Mouse (Mus musculus): ENCODE data around the gene Cyth2. TPM values are rescaled to one million over a fixed set of nuclear protein-coding genes. Genes with fewer than 3 reads are reported as not detected.

Gene Cyth2
- polyA plus RNA-seq (2014; fragmentation: Illumina TruSeq; extraction: RNeasy Lipid Tissue Mini Kit (QIAGEN cat#74804); ENCODE audit: low read depth, low replicate concordance): 17.2 TPM

DNA sequence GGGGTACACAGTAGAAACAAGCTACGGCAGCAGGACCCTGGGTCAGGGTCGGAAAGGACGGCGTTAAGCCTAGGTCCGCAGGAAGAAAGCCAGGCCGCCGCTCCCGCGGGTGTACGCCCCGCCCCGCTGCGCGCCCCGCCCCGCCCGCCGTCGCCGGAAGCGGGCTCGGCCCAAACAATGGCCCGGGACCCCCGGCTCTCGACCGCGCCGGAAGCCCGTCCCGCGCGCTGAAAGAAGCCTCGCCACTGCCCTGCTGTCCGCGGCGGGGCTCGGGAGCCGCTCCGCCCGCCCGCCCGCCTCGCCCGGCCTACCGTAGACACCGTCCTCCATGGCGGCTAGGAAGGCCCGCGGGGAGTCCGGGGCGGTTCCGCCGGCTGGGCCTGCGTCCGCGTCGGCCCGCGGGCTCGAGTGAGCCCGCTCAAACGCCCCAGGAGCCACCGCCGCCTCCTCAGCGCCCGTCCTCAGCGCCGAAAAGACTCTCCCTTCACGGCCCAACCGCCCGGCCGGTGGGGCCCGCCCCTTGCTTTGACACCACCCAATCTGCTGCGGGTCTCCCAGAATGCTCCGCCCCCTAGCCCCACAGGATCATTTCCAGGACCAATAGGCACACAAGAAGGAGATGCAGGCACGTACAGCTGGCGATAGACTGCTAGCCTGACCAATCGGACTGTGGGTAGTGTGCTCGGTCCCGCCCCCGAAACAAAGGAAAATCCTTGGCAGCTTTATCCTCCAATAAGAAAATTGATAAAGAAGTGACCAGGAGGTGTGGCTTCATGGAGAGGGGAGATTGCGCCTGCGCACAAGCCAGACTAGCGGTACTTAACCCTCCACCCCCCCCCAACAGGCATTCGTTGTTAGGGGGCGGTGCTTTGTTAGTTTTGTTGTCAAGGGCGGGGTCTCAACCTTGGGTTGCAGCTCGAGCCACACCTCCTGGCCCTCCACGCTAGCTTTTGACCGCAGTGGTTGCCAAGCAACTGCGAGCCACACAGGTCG lies at the start of gene Cyth2:
Gene Cyth2, minus strand, starts transcription at position 795 of the 993 bp plus-strand sequence.

DNA sequence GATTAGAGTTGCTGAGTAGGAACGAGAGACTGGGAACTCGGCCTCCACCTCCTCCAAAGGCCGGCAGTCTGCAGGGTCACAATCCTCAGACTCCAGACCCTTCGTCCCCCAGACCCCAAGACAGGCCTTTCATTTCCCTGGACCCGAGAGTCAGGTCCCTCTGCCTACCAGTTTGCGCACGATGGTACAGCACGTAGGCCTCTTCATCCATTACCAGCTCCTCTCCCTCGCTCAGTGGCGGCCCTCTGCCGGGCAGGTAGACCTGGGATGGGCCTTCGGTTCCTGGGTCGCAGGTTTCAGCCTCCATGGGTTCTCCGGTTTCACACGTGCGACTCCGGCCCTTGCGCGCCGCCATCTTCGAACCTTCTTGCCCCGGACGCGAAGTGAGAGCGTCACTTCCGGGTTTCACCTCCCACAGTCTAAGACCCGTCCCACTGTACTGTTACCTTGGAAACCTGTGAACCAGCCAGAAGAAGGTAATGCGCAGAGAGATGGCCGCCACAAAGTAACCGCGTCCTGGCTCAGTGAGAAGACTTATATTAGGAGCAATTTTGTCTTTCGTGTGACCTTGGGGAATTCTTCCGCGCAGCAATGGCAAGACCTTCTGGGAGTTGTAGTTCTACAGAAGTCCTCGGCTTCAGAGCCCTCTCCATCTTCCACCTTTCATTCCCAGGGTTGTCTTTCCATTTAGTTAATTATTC lies 16.2 kb upstream of the Cyth2 start, which contains the start of gene Grwd1:
Gene Grwd1, minus strand, starts transcription at position 518 of the 701 bp plus-strand sequence.

DNA sequence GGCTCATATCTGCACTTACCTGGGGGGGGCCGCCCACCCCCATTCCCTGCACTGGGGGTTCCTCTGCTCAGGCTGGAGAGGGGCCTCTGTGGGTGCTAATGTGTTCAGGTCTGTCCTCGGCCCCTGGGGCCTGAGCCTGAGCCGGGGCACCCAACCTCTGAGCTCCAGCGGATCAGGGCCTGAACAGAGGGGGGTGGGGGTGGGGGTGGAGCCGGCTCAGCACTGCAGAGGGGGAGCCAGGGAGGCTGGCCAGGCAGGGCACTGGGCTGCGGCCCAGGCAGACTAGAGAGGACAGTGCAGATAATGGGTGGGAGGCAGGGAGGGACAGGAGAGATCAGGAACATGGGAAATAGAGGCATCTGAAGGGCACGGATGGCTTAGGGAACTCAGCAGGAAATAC lies 10.2 kb upstream of the Cyth2 start, which contains the start of gene Kcnj14:
Gene Kcnj14, minus strand, starts transcription at position 185 of the 400 bp plus-strand sequence.

DNA sequence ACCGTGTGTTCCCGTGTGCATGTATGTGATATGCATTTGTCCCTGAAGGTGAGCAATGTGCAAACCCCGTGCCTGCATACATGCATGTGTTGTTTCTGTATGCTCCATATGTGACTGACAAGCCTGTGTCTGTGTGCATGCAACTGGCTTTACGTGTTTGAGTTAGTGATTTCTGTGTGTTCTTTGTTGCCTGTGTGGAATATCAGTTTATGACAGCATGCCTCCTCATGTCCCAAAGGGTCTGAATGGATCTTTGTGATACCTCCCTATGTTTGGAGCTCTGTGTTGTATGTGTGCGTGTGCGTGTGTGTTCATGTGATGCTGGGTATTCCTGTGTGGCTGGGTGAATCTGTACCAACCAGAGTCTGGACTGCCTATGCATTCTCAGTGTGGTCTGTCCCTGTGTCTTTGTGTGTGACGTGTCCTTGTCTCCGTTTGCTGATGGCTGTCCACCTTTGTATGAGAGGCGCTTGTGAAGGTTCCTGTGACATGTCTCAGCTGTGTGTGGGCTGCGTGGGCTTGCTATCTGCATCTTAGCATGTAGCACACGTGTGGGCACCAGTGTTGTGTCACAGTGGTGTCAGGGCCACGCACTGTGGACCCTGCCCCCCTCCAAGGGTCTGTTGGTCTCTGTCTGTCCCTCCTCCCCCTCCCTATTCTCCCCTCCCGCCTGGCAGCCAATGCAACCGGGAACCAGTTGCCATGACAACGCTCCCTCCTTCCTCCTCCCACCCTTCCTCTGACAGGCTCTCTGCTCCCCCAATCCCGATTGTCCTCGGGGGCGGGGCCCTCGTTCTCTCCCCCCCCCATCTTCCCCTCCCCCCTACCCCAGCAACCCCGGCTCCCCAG lies 29.6 kb downstream of the Cyth2 start, which contains the start of gene Sult2b1:
Gene Sult2b1, minus strand, starts transcription at position 146 of the 849 bp plus-strand sequence.

DNA sequence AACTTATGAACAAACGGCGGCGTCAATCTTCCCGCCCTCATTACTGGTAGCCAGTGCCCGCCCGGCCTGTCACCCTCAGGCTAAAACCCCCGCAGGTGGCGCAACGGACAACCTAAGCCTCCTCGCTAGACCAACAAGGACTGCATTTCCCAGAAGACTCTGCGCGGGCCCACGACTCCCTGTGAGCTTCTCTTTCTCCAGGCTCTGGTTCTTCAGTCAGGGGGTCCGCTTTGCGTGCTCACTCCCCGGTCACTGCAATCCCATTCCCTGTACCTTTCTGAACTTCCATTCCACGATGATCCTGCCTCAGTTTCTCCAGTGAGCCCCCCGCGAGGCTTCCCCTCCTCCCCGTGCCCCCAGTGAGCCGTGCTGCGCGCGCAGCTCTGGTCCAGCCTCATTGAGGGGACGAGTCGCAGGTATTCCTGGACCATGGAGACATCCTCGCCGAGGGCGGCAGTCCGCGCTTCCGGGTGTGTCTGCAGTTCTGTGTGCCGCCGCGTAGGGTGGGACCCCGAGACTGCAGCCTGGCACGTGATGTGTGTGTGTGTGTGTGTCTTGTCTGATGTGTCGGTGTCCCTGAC lies 30.8 kb downstream of the Cyth2 start, which contains the start of gene Lmtk3:
Gene Lmtk3, plus strand, starts transcription at position 228 of the 581 bp plus-strand sequence.

Other genes starting within 250 kb of the Cyth2 start
- 2.6 TPM for gene Bcat2, start 244.4 kb downstream of the Cyth2 start, polyA plus RNA-seq (2014; fragmentation: Illumina TruSeq; extraction: RNeasy Lipid Tissue Mini Kit (QIAGEN cat#74804); ENCODE audit: low read depth, low replicate concordance)
- gene Fgf21, start 199.1 kb downstream of the Cyth2 start, polyA plus RNA-seq (2014; fragmentation: Illumina TruSeq; extraction: RNeasy Lipid Tissue Mini Kit (QIAGEN cat#74804); ENCODE audit: low read depth, low replicate concordance): not detected
- 0.38 TPM for gene Fut1, start 197.3 kb downstream of the Cyth2 start, polyA plus RNA-seq (2014; fragmentation: Illumina TruSeq; extraction: RNeasy Lipid Tissue Mini Kit (QIAGEN cat#74804); ENCODE audit: low read depth, low replicate concordance)
- not detected for gene Izumo1, start 192.8 kb downstream of the Cyth2 start, polyA plus RNA-seq (2014; fragmentation: Illumina TruSeq; extraction: RNeasy Lipid Tissue Mini Kit (QIAGEN cat#74804); ENCODE audit: low read depth, low replicate concordance)
- gene Rasip1, start 187.1 kb downstream of the Cyth2 start, polyA plus RNA-seq (2014; fragmentation: Illumina TruSeq; extraction: RNeasy Lipid Tissue Mini Kit (QIAGEN cat#74804); ENCODE audit: low read depth, low replicate concordance): not detected
- 0.19 TPM for gene Mamstr, start 174.6 kb downstream of the Cyth2 start, polyA plus RNA-seq (2014; fragmentation: Illumina TruSeq; extraction: RNeasy Lipid Tissue Mini Kit (QIAGEN cat#74804); ENCODE audit: low read depth, low replicate concordance)
- gene Fut2, start 148.2 kb downstream of the Cyth2 start, polyA plus RNA-seq (2014; fragmentation: Illumina TruSeq; extraction: RNeasy Lipid Tissue Mini Kit (QIAGEN cat#74804); ENCODE audit: low read depth, low replicate concordance): 61.8 TPM
- not detected for gene Ntn5, start 130.6 kb downstream of the Cyth2 start, polyA plus RNA-seq (2014; fragmentation: Illumina TruSeq; extraction: RNeasy Lipid Tissue Mini Kit (QIAGEN cat#74804); ENCODE audit: low read depth, low replicate concordance)
- not detected for gene Sec1, start 120.2 kb downstream of the Cyth2 start, polyA plus RNA-seq (2014; fragmentation: Illumina TruSeq; extraction: RNeasy Lipid Tissue Mini Kit (QIAGEN cat#74804); ENCODE audit: low read depth, low replicate concordance)
- gene Car11, start 114.7 kb downstream of the Cyth2 start, polyA plus RNA-seq (2014; fragmentation: Illumina TruSeq; extraction: RNeasy Lipid Tissue Mini Kit (QIAGEN cat#74804); ENCODE audit: low read depth, low replicate concordance): not detected
- 2.9 TPM for gene Dbp, start 109.5 kb downstream of the Cyth2 start, polyA plus RNA-seq (2014; fragmentation: Illumina TruSeq; extraction: RNeasy Lipid Tissue Mini Kit (QIAGEN cat#74804); ENCODE audit: low read depth, low replicate concordance)
- gene Rpl18, start 99.1 kb downstream of the Cyth2 start, polyA plus RNA-seq (2014; fragmentation: Illumina TruSeq; extraction: RNeasy Lipid Tissue Mini Kit (QIAGEN cat#74804); ENCODE audit: low read depth, low replicate concordance): 2.1 TPM
- 0.66 TPM for gene Sphk2, start 96.6 kb downstream of the Cyth2 start, polyA plus RNA-seq (2014; fragmentation: Illumina TruSeq; extraction: RNeasy Lipid Tissue Mini Kit (QIAGEN cat#74804); ENCODE audit: low read depth, low replicate concordance)
- 55.9 TPM for gene Fam83e, start 93.4 kb downstream of the Cyth2 start, polyA plus RNA-seq (2014; fragmentation: Illumina TruSeq; extraction: RNeasy Lipid Tissue Mini Kit (QIAGEN cat#74804); ENCODE audit: low read depth, low replicate concordance)
- gene Spaca4, start 88.8 kb downstream of the Cyth2 start, polyA plus RNA-seq (2014; fragmentation: Illumina TruSeq; extraction: RNeasy Lipid Tissue Mini Kit (QIAGEN cat#74804); ENCODE audit: low read depth, low replicate concordance): not detected
- gene Lmtk3, start 30.8 kb downstream of the Cyth2 start, polyA plus RNA-seq (2014; fragmentation: Illumina TruSeq; extraction: RNeasy Lipid Tissue Mini Kit (QIAGEN cat#74804); ENCODE audit: low read depth, low replicate concordance): not detected
- 2.6 TPM for gene Sult2b1, start 29.9 kb downstream of the Cyth2 start, polyA plus RNA-seq (2014; fragmentation: Illumina TruSeq; extraction: RNeasy Lipid Tissue Mini Kit (QIAGEN cat#74804); ENCODE audit: low read depth, low replicate concordance)
- gene Kcnj14, start 10.2 kb upstream of the Cyth2 start, polyA plus RNA-seq (2014; fragmentation: Illumina TruSeq; extraction: RNeasy Lipid Tissue Mini Kit (QIAGEN cat#74804); ENCODE audit: low read depth, low replicate concordance): not detected
- gene Grwd1, start 16.4 kb upstream of the Cyth2 start, polyA plus RNA-seq (2014; fragmentation: Illumina TruSeq; extraction: RNeasy Lipid Tissue Mini Kit (QIAGEN cat#74804); ENCODE audit: low read depth, low replicate concordance): not detected
- 98.6 TPM for gene Kdelr1, start 58.2 kb upstream of the Cyth2 start, polyA plus RNA-seq (2014; fragmentation: Illumina TruSeq; extraction: RNeasy Lipid Tissue Mini Kit (QIAGEN cat#74804); ENCODE audit: low read depth, low replicate concordance)
- not detected for gene Grin2d, start 63.8 kb upstream of the Cyth2 start, polyA plus RNA-seq (2014; fragmentation: Illumina TruSeq; extraction: RNeasy Lipid Tissue Mini Kit (QIAGEN cat#74804); ENCODE audit: low read depth, low replicate concordance)
- gene Syngr4, start 82.1 kb upstream of the Cyth2 start, polyA plus RNA-seq (2014; fragmentation: Illumina TruSeq; extraction: RNeasy Lipid Tissue Mini Kit (QIAGEN cat#74804); ENCODE audit: low read depth, low replicate concordance): not detected
- 0.63 TPM for gene Tmem143, start 82.4 kb upstream of the Cyth2 start, polyA plus RNA-seq (2014; fragmentation: Illumina TruSeq; extraction: RNeasy Lipid Tissue Mini Kit (QIAGEN cat#74804); ENCODE audit: low read depth, low replicate concordance)
- not detected for gene Emp3, start 106.8 kb upstream of the Cyth2 start, polyA plus RNA-seq (2014; fragmentation: Illumina TruSeq; extraction: RNeasy Lipid Tissue Mini Kit (QIAGEN cat#74804); ENCODE audit: low read depth, low replicate concordance)
- 1.2 TPM for gene Ccdc114, start 109.5 kb upstream of the Cyth2 start, polyA plus RNA-seq (2014; fragmentation: Illumina TruSeq; extraction: RNeasy Lipid Tissue Mini Kit (QIAGEN cat#74804); ENCODE audit: low read depth, low replicate concordance)
- 0.09 TPM for gene Abcc6, start 215.7 kb upstream of the Cyth2 start, polyA plus RNA-seq (2014; fragmentation: Illumina TruSeq; extraction: RNeasy Lipid Tissue Mini Kit (QIAGEN cat#74804); ENCODE audit: low read depth, low replicate concordance)
- gene Nomo1, start 219.1 kb upstream of the Cyth2 start, polyA plus RNA-seq (2014; fragmentation: Illumina TruSeq; extraction: RNeasy Lipid Tissue Mini Kit (QIAGEN cat#74804); ENCODE audit: low read depth, low replicate concordance): 2.8 TPM